Mouse (Mus musculus) embryonic facial prominence, embryonic 14.5 days (tissue): ENCODE measurements around the gene Rab8b. TPM values are rescaled to one million over a fixed set of nuclear protein-coding genes. Genes with fewer than 3 reads are reported as not detected.
"Not testable (repeated sequence)": the region's sequence is repeated elsewhere in the genome, so short reads cannot be mapped to it uniquely, and the experiment has no call there.

Source experiments
- ATAC-seq: fragments of 200-750 bp; cut with Nextera tagmentation; 2 replicates; pipeline ENCODE4 v1.8.0; 2017; ENCODE audit warnings: low read depth, moderate number of reproducible peaks, moderate TSS enrichment
- DNase-seq: peaks from one replicate; pipeline ENCODE4 v3.0.0-alpha.2; 2015; ENCODE audit warnings: low spot score
- H3K27ac ChIP-seq: fragments of 300-500 bp; sonication (generic); replicated peaks from 2 replicates; pipeline ENCODE4 v1.5.1; 2014; ENCODE audit warnings: low read depth, mild to moderate bottlenecking, low read length, moderate library complexity
- H3K27me3 ChIP-seq: fragments of 300-500 bp; sonication (generic); replicated peaks from 2 replicates; pipeline ENCODE4 v1.6.1; 2014; ENCODE audit warnings: low read length; ENCODE audit not compliant: control insufficient read depth, insufficient read depth
- H3K36me3 ChIP-seq: fragments of 300-500 bp; sonication (generic); 2 replicates; pipeline ENCODE4 v1.6.1; 2014; ENCODE audit warnings: low read length, mixed read lengths; ENCODE audit not compliant: control insufficient read depth, insufficient read depth
- H3K4me1 ChIP-seq: fragments of 300-500 bp; sonication (generic); 2 replicates; pipeline ENCODE4 v1.6.1; 2014; ENCODE audit warnings: antibody characterized with exemption, low read length; ENCODE audit not compliant: control insufficient read depth, insufficient read depth
- H3K4me2 ChIP-seq: fragments of 300-500 bp; sonication (generic); 2 replicates; pipeline ENCODE4 v1.6.1; 2014; ENCODE audit warnings: low read depth, mild to moderate bottlenecking, low read length, moderate library complexity, mixed read lengths
- H3K4me3 ChIP-seq: fragments of 300-500 bp; sonication (generic); 2 replicates; pipeline ENCODE4 v1.5.1; 2014; ENCODE audit warnings: low read depth, mild to moderate bottlenecking, low read length
- H3K9ac ChIP-seq: fragments of 300-500 bp; sonication (generic); 2 replicates; pipeline ENCODE4 v1.6.1; 2014; ENCODE audit warnings: low read depth, mild to moderate bottlenecking, low read length, moderate library complexity, mixed read lengths
- H3K9me3 ChIP-seq: fragments of 300-500 bp; sonication (generic); 2 replicates; pipeline ENCODE4 v1.6.1; 2016; ENCODE audit warnings: low read length; ENCODE audit not compliant: control insufficient read depth
- WGBS: fragments of 180-500 bp; shearing (Covaris S2); extraction: QIAGEN DNeasy Blood & Tissue Kit; methylation state at CpG from one replicate; pipeline ENCODE4 v1.1.7; 2014; 5-methylcytosine and 5-hydroxymethylcytosine counted together
- polyA plus RNA-seq: library from polyadenylated mRNA; unstranded; fragments of >200 nt; fragmentation: Nextera tagmentation; extraction: Ambion mirVana; gene quantifications from 2 replicates; pipeline ENCODE4 v1.2.1, GENCODE M21; 2014

Rab8b gene
- polyA plus RNA-seq, 1 experiment from 2014 or later, result 15.9 TPM

DNA sequence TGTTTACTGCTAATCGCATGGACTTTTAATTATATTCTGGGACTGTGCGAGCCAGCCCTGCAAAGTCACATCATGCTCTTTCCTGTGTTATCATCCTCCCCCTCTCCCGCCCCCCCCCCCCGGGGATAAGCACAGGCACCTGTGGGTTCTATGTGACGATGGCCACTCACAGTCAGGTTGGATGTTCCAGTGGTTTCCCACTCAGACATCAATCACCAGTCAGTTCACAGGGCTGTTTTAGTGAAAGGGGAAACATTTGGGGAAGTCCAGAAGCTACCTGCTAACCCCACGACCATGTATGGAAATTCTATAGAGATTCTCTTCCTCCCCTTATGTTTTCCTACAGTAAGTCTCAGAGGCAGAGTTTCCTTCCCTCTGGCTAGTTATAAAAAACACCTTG is 21.6 kb downstream of the Rab8b start:
- ATAC-seq (no peak), DNase-seq (no peak)
- no peak overlapping the region for H3K27ac ChIP-seq
- H3K9ac ChIP-seq, result no peak overlapping the region
- no peak overlapping the region for H3K4me3 ChIP-seq
- H3K4me1 ChIP-seq, result no peaks in the 10 kb centered on the region
- H3K27me3 ChIP-seq, result no peaks in the 10 kb centered on the region
- no peak overlapping the region for H3K4me2 ChIP-seq
- no peaks in the 10 kb centered on the region for H3K36me3 ChIP-seq
- H3K9me3 ChIP-seq, result no peaks in the 10 kb centered on the region
- 55% methylated on average over 5 of the region's 6 CpGs for WGBS

DNA sequence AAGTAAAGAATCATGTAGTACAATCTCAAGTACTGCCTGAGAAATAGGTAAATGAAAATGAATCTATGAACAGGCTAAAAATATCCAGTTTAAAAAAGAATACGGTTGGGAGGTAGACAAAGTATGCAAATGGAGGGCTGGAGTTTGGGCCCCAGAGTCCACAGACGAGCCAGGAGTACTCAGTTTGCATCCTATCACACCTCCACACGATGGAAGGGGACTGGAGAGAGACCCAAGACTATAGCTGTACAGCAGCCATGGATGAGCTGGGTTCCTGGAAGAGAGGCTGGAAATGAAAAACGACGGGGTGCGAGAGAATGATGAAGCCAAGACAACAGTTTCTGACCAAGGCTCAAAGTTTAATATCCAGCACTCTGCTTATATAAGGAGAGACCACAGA is 22.5 kb downstream of the Rab8b start:
- H3K4me1 ChIP-seq, result no peaks in the 10 kb centered on the region
- ATAC-seq, result no peak
- 68% methylated on average over 6 of the region's 6 CpGs for WGBS

DNA sequence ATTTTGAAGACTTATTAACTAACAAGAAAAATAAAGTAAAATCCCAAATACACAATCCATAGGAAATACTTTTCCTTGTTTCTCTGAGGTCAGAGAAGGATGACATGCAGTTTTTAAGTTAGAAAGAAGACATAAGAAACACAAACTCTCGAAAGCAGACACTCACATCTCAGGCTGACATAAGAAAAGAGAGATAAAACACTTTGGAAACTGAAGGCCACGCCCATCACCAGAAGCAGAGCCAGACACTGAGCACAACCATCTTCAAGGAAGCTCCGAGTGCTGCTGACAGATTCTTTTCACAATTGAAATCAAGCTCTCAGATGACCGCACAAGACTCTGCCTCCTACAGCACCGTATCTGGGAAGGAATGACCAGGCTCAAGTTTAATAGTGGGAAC is 23.5 kb downstream of the Rab8b start:
- WGBS, result 61% methylated on average over 5 of the region's 5 CpGs
- Histone ChIP-seq H3K9me3 (no peaks in the 10 kb centered on the region), H3K4me3 (no peak overlapping the region), H3K4me1 (no peaks in the 10 kb centered on the region), H3K9ac (no peak overlapping the region), H3K36me3 (no peaks in the 10 kb centered on the region), H3K4me2 (no peak overlapping the region), H3K27ac (no peak overlapping the region), H3K27me3 (no peaks in the 10 kb centered on the region)
- ATAC-seq (no peak), DNase-seq (no peak)

More for the DNA sequence above, 22.5 kb downstream of the Rab8b start:
- H3K27me3 ChIP-seq, result no peaks in the 10 kb centered on the region
- no peak overlapping the region for H3K9ac ChIP-seq
- no peaks in the 10 kb centered on the region for H3K36me3 ChIP-seq
- no peak overlapping the region for H3K4me3 ChIP-seq
- DNase-seq, result no peak
- H3K9me3 ChIP-seq, result no peaks in the 10 kb centered on the region
- H3K4me2 ChIP-seq, result no peak overlapping the region
- H3K27ac ChIP-seq, result no peak overlapping the region

DNA sequence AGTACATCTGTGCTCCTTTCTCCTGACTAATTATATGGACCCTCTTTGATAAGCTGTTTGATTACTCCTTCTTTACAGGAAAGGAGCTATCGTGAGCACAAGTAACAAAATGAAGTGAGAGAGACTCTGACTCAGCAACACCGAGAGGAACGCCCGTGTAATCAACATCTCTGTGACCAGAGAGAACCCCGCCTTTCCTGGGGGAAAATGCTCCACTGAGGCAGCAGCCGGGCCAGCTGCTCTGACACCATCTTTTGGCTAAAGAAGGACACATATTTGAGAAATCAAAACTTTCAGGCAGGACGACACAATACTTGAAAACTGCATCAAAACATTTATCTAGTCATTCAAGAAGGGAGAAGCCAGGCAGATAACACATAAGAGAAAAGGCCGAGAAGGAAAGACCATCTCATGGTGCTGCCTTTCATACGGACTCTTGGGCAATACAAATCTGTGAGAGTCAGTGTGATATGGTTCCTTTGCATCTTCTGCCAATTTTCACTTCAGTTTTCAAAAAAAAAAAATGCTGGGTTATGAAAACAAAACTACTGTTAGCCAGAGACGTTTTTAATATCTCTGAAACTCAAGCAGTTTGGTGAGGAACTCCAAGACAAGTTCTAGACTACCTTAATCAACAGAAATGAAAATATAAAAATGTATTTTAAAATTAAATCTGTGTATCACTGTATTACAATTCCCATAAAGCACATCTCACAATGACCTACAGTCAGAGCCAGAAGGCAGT is 24.3 kb downstream of the Rab8b start:
- no peaks in the 10 kb centered on the region for H3K4me1 ChIP-seq
- H3K4me2 ChIP-seq, result no peak overlapping the region
- DNase-seq (no peak), ATAC-seq (no peak)
- no peaks in the 10 kb centered on the region for H3K36me3 ChIP-seq
- no peaks in the 10 kb centered on the region for H3K9me3 ChIP-seq
- H3K9ac ChIP-seq, result no peak overlapping the region
- 82% methylated on average over 10 of the region's 10 CpGs for WGBS
- no peaks in the 10 kb centered on the region for H3K27me3 ChIP-seq
- no peak overlapping the region for H3K4me3 ChIP-seq
- H3K27ac ChIP-seq, result no peak overlapping the region

DNA sequence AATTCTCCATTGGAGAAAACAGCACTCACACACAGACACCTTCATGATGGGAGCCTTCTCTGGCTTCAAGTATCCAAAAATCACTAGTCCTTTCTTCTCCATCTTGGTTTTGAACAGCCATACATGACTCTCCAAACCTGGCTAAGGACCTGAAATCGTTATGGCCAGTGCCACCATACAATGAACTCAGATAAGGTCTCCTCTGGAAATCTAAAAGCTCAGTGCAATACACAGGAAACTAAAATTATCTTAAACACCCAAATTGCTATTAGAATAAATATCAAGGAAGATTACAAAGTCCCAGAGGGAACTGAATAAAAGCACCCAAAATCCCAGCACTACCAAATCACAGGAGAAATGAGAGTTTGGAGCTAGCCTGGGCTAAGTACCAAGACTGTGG is 25.1 kb downstream of the Rab8b start:
- Histone ChIP-seq H3K9ac (no peak overlapping the region), H3K27ac (no peak overlapping the region), H3K4me1 (no peaks in the 10 kb centered on the region), H3K4me3 (no peak overlapping the region), H3K4me2 (no peak overlapping the region), H3K36me3 (no peaks in the 10 kb centered on the region), H3K9me3 (no peaks in the 10 kb centered on the region), H3K27me3 (no peaks in the 10 kb centered on the region)
- no peak for DNase-seq
- no peak for ATAC-seq
- 91% methylated on average over 1 of the region's 1 CpGs for WGBS

DNA sequence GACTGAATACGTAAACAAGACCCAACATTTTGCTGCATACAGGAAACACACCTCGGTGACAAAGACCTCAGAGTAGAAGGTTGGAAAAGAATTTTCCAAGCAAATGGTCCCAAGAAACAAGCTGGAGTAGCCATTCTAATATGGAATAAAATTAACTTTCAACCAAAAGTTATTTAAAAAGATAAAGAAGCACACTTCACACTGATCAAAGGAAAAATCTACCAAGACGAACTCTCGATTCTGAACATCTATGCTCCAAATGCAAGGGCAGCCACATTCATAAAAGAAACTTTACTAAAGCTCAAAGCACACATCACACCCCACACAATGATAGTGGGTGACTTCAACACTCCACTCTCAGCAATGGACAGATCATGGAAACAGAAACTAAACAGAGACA is 27.0 kb downstream of the Rab8b start:
- not testable (repeated sequence) for H3K27ac ChIP-seq, H3K4me2 ChIP-seq, DNase-seq, ATAC-seq, H3K4me1 ChIP-seq, H3K9ac ChIP-seq, H3K9me3 ChIP-seq, H3K36me3 ChIP-seq, H3K4me3 ChIP-seq, H3K27me3 ChIP-seq
- WGBS, result 98% methylated on average over 4 of the region's 4 CpGs

DNA sequence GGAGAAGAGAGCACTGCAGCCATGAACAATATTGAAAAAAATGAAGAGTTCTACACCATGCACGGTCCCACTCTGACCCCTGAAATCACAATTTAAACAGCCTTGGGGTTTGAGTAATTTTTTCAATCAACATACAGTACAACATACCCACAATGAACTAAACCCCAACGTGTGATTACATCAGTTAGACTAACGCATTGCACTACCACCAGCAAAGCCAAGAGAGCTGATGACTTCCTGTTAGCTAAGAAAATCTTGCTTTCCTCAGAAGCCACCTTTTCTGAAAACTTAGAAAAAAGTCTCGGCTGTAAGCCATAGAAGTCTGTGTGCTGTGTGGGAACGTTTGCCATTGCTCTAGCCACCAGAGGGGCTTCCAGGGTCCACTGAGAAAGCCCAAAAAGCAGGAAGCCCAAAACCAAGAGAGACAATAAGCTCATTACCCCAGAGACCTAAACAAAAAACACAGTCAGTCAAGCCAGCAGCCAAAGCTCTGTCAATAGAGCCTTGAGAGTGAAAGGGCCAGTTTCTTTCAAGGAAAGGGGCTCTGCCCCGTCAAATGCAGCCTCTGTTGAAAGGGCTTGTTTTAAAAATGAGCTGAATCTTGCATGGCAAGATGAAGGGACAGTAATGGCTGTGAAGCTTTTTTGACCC is 31.4 kb downstream of the Rab8b start:
- no peak overlapping the region for H3K4me3 ChIP-seq
- no peak overlapping the region for H3K4me2 ChIP-seq
- no peaks in the 10 kb centered on the region for H3K36me3 ChIP-seq
- no peak overlapping the region for H3K9ac ChIP-seq
- ATAC-seq (no peak), DNase-seq (no peak)
- 34% methylated on average over 6 of the region's 6 CpGs for WGBS
- no peak overlapping the region; the same call in 1 of the 2 replicates for H3K27ac ChIP-seq
- H3K27me3 ChIP-seq, result no peaks in the 10 kb centered on the region
- no peaks in the 10 kb centered on the region; the same call in none of the 2 replicates for H3K4me1 ChIP-seq
- no peaks in the 10 kb centered on the region for H3K9me3 ChIP-seq

DNA sequence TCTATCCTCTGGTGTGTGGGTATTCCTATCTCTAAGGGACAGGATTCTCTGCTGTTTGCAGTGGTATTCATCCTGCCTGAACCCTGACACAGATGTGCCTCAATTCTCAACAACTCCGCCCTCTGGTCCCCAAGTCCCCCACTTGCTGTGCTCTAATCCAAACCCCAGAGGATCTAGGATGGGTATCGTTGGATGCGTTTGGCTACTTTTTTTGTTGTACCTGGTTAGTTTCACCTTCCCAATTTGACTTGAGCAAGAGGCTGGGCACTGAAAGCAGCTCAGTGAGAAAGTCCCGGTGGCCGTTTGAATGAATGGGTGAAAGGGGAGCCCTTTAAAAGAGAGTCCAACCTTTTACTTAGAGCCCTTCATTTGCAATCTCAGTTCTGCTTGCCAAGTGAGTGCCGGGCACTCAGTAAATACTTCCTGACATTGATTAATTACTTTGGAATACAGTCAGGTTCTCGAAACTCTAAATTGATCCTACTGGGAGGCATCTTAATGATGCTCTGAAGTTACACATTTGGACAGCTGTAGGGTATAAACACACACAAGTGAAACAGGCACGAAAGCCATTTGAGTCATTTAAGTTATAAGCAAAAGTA is 32.1 kb downstream of the Rab8b start:
- WGBS, result 49% methylated on average over 8 of the region's 8 CpGs
- H3K9ac ChIP-seq, result no peak overlapping the region
- no peaks in the 10 kb centered on the region for H3K36me3 ChIP-seq
- H3K27me3 ChIP-seq, result no peaks in the 10 kb centered on the region
- H3K4me2 ChIP-seq, result no peak overlapping the region
- ATAC-seq (no peak), DNase-seq (no peak)
- H3K4me3 ChIP-seq, result no peak overlapping the region
- H3K9me3 ChIP-seq, result no peaks in the 10 kb centered on the region
- H3K4me1 ChIP-seq, result no peaks in the 10 kb centered on the region; the same call in none of the 2 replicates
- no peak overlapping the region for H3K27ac ChIP-seq
